Mouse (Mus musculus): ENCODE results near the gene Zrsr2.

Zrsr2 gene

GRCm38 (mm10) chrX:163906861-163907260 is 51.6 kb downstream of the Zrsr2 start:
- in situ Hi-C loops (cut with MboI; ENCODE audit: low pct_unique_long_range_greater_than_20kb in 1 of 2, low sequenced_read_pairs in 2 of 2, unreplicated experiment in 1 of 2), result no loop called here

- in situ Hi-C loops (cut with MboI; ENCODE audit: low pct_unique_long_range_greater_than_20kb in 1 of 2, low sequenced_read_pairs in 2 of 2, unreplicated experiment in 1 of 2), result no loop called here
These were observed 58.9 kb downstream of the Zrsr2 start for GRCm38 (mm10) chrX:163899431-163900020.

- in situ Hi-C loops (cut with MboI; ENCODE audit: low pct_unique_long_range_greater_than_20kb in 1 of 2, low sequenced_read_pairs in 2 of 2, unreplicated experiment in 1 of 2), result no loop called here
These were observed 61.1 kb downstream of the Zrsr2 start for GRCm38 (mm10) chrX:163897354-163897753.

- in situ Hi-C loops (cut with MboI; ENCODE audit: low pct_unique_long_range_greater_than_20kb in 1 of 2, low sequenced_read_pairs in 2 of 2, unreplicated experiment in 1 of 2), result no loop called here
These were observed 72.9 kb downstream of the Zrsr2 start for GRCm38 (mm10) chrX:163885539-163885981.
